Mouse (Mus musculus) liver, postnatal 0 days (tissue): ENCODE measurements around the gene Scrg1. TPM values are rescaled to one million over a fixed set of nuclear protein-coding genes. Genes with fewer than 3 reads are reported as not detected.
"Not testable (repeated sequence)": the region's sequence is repeated elsewhere in the genome, so short reads cannot be mapped to it uniquely, and the experiment has no call there.

Experiments used
- ATAC-seq: fragments of 200-750 bp; cut with Nextera tagmentation; 2 replicates; pipeline ENCODE4 v1.8.0; 2017; ENCODE audit warnings: mild to moderate bottlenecking, moderate library complexity
- DNase-seq: peaks from one replicate; pipeline ENCODE4 v3.0.0-alpha.2; 2016
- H3K27ac ChIP-seq: fragments of 300-500 bp; sonication (generic); 2 replicates; pipeline ENCODE4 v1.5.1; 2014; ENCODE audit warnings: antibody characterized with exemption, moderate library complexity, mild to moderate bottlenecking, low read depth
- H3K27me3 ChIP-seq: fragments of 300-500 bp; sonication (generic); 2 replicates; pipeline ENCODE4 v1.6.1; 2014; ENCODE audit warnings: low read length, control low read depth, mixed read lengths; ENCODE audit not compliant: insufficient read depth
- H3K36me3 ChIP-seq: fragments of 300-500 bp; sonication (generic); replicated peaks from 2 replicates; pipeline ENCODE4 v1.6.1; 2014; ENCODE audit warnings: mild to moderate bottlenecking, control low read depth, low read length, moderate library complexity, mixed read lengths; ENCODE audit not compliant: insufficient read depth
- H3K4me1 ChIP-seq: fragments of 300-500 bp; sonication (generic); 2 replicates; pipeline ENCODE4 v1.6.1; 2014; ENCODE audit warnings: antibody characterized with exemption, mild to moderate bottlenecking, control low read depth; ENCODE audit not compliant: insufficient read depth
- H3K4me2 ChIP-seq: fragments of 300-500 bp; sonication (generic); 2 replicates; pipeline ENCODE4 v1.6.1; 2014; ENCODE audit warnings: low read depth, mild to moderate bottlenecking, low read length, moderate library complexity, mixed read lengths
- H3K4me3 ChIP-seq: fragments of 300-500 bp; sonication (generic); 2 replicates; pipeline ENCODE4 v1.5.1; 2014; ENCODE audit warnings: low read depth, low read length
- H3K9ac ChIP-seq: fragments of 300-500 bp; sonication (generic); replicated peaks from 2 replicates; pipeline ENCODE4 v1.6.1; 2014; ENCODE audit warnings: mild to moderate bottlenecking, moderate library complexity
- H3K9me3 ChIP-seq: fragments of 300-500 bp; sonication (generic); 2 replicates; pipeline ENCODE4 v1.6.1; 2016; ENCODE audit warnings: mild to moderate bottlenecking, control low read depth, low read length, mixed read lengths
- CTCF ChIP-seq: sonication (generic); IDR thresholded peaks from 2 replicates; pipeline ENCODE4 v1.5.1; 2016; ENCODE audit warnings: antibody characterized with exemption, low read depth
- EP300 ChIP-seq: IDR thresholded peaks from 2 replicates; pipeline ENCODE4 v1.6.1; 2016; ENCODE audit warnings: antibody characterized with exemption, low read depth, mild to moderate bottlenecking
- WGBS: fragments of 180-500 bp; shearing (Covaris S2); extraction: QIAGEN DNeasy Blood & Tissue Kit; methylation state at CpG from one replicate; pipeline ENCODE4 v1.1.7; 2014; ENCODE audit not compliant: insufficient replicate concordance; 5-methylcytosine and 5-hydroxymethylcytosine counted together
- polyA plus RNA-seq: library from polyadenylated mRNA; unstranded; fragments of >200 nt; fragmentation: Nextera tagmentation; extraction: Ambion mirVana; gene quantifications from 2 replicates; pipeline ENCODE4 v1.2.1, GENCODE M21; 2015

Scrg1 gene
- polyA plus RNA-seq, 1 experiment from 2014 or later, result 1.6 TPM

- Histone ChIP-seq H3K4me3 (no peak overlapping the region), H3K4me1 (no peaks in the 10 kb centered on the region), H3K27ac (no peak overlapping the region), H3K9me3 (no peaks in the 10 kb centered on the region), H3K27me3 (no peaks in the 10 kb centered on the region), H3K36me3 (no peaks in the 10 kb centered on the region), H3K4me2 (no peak overlapping the region), H3K9ac (no peak overlapping the region)
- 72% methylated on average over 11 of the region's 11 CpGs for WGBS
- DNase-seq (no peak), ATAC-seq (no peak)
- TF ChIP-seq CTCF (no peak), EP300 (no peak)
Observed at GRCm38 (mm10) chr8:57430901-57431300, 24.8 kb upstream of the Scrg1 start.

- WGBS, result 53% methylated on average over 5 of the region's 5 CpGs
- ATAC-seq (peak; percentile 51; the same call in 1 of the 2 replicates), DNase-seq (peak; percentile 50)
- Histone ChIP-seq H3K4me2 (no peak overlapping the region), H3K36me3 (no peaks in the 10 kb centered on the region), H3K4me1 (no peaks in the 10 kb centered on the region), H3K4me3 (no peak overlapping the region), H3K27ac (peak overlapping the region; percentile 61), H3K27me3 (no peaks in the 10 kb centered on the region), H3K9ac (no peak overlapping the region), H3K9me3 (no peaks in the 10 kb centered on the region)
- TF ChIP-seq EP300 (peak; percentile 31; the same call in 1 of the 2 replicates), CTCF (no peak)
Observed at GRCm38 (mm10) chr8:57432802-57433201, 22.9 kb upstream of the Scrg1 start.

GRCm38 (mm10) chr8:57435768-57436436 lies 19.8 kb upstream of the Scrg1 start:
- Histone ChIP-seq H3K4me2 (0 out of 2 replicates have a peak overlapping the region, but pooled peaks have one; percentile 1), H3K36me3 (no peaks in the 10 kb centered on the region), H3K4me3 (peak overlapping the region; percentile 9), H3K4me1 (no peaks in the 10 kb centered on the region), H3K9me3 (no peaks in the 10 kb centered on the region), H3K27me3 (no peaks in the 10 kb centered on the region), H3K27ac (peak overlapping the region; percentile 62), H3K9ac (no peak overlapping the region)
- peak; percentile 33 for DNase-seq
- no peak for ATAC-seq
- no peak for TF ChIP-seq EP300
- TF ChIP-seq CTCF, result no peak
- WGBS, result 49% methylated on average over 18 of the region's 18 CpGs

GRCm38 (mm10) chr8:57436437-57436796 lies 19.3 kb upstream of the Scrg1 start:
- Histone ChIP-seq H3K4me3 (peak overlapping the region; percentile 4), H3K9me3 (no peaks in the 10 kb centered on the region), H3K9ac (no peak overlapping the region), H3K36me3 (no peaks in the 10 kb centered on the region), H3K27ac (no peak overlapping the region), H3K27me3 (no peaks in the 10 kb centered on the region), H3K4me2 (no peak overlapping the region), H3K4me1 (no peaks in the 10 kb centered on the region)
- ATAC-seq (no peak), DNase-seq (no peak)
- TF ChIP-seq CTCF (no peak), EP300 (no peak)
- WGBS, result 79% methylated on average over 9 of the region's 9 CpGs

- Histone ChIP-seq H3K27me3 (no peaks in the 10 kb centered on the region), H3K4me1 (no peaks in the 10 kb centered on the region), H3K36me3 (no peaks in the 10 kb centered on the region), H3K27ac (no peak overlapping the region), H3K9ac (no peak overlapping the region), H3K4me2 (no peak overlapping the region), H3K4me3 (no peak overlapping the region), H3K9me3 (no peaks in the 10 kb centered on the region)
- 73% methylated on average over 4 of the region's 4 CpGs for WGBS
- no peak for TF ChIP-seq EP300
- TF ChIP-seq CTCF, result no peak
- ATAC-seq (no peak), DNase-seq (no peak)
Observed at GRCm38 (mm10) chr8:57441131-57441530, 14.6 kb upstream of the Scrg1 start.

GRCm38 (mm10) chr8:57441556-57441955 lies 14.2 kb upstream of the Scrg1 start:
- 57% methylated on average over 5 of the region's 5 CpGs for WGBS
- ATAC-seq, result no peak
- DNase-seq, result no peak
- no peaks in the 10 kb centered on the region for H3K27me3 ChIP-seq
- H3K4me3 ChIP-seq, result no peak overlapping the region
- H3K9me3 ChIP-seq, result no peaks in the 10 kb centered on the region
- H3K27ac ChIP-seq, result no peak overlapping the region
- no peaks in the 10 kb centered on the region for H3K4me1 ChIP-seq
- H3K36me3 ChIP-seq, result no peaks in the 10 kb centered on the region
- H3K9ac ChIP-seq, result no peak overlapping the region
- no peak for TF ChIP-seq EP300
- no peak for TF ChIP-seq CTCF
- H3K4me2 ChIP-seq, result no peak overlapping the region

GRCm38 (mm10) chr8:57443289-57443688 lies 12.4 kb upstream of the Scrg1 start:
- TF ChIP-seq EP300 (no peak), CTCF (no peak)
- Histone ChIP-seq H3K4me3 (no peak overlapping the region), H3K9ac (no peak overlapping the region), H3K27ac (no peak overlapping the region), H3K36me3 (no peaks in the 10 kb centered on the region), H3K27me3 (no peaks in the 10 kb centered on the region), H3K4me2 (no peak overlapping the region), H3K9me3 (no peaks in the 10 kb centered on the region), H3K4me1 (no peaks in the 10 kb centered on the region)
- WGBS, result 52% methylated on average over 4 of the region's 4 CpGs
- ATAC-seq (no peak), DNase-seq (no peak)

GRCm38 (mm10) chr8:57445901-57446300 lies 9.8 kb upstream of the Scrg1 start:
- H3K4me2 ChIP-seq, H3K27ac ChIP-seq, H3K9me3 ChIP-seq, H3K27me3 ChIP-seq, H3K36me3 ChIP-seq, H3K4me1 ChIP-seq, DNase-seq, H3K4me3 ChIP-seq, ATAC-seq, H3K9ac ChIP-seq: not testable (repeated sequence)
- 67% methylated on average over 5 of the region's 5 CpGs for WGBS
